Mouse (Mus musculus): ENCODE measurements around the gene Adpgk.

- TF ChIP-seq CTCF (IDR thresholded peaks at IDR 0.05; ENCODE audit: low read depth) (peak; percentile 25; the same call in 1 of the 2 replicates), EP300 (IDR thresholded peaks at IDR 0.05; ENCODE audit: low read depth) (no peak)
Observed at GRCm38 (mm10) chr9:59250272-59250671, 41.1 kb upstream of the Adpgk start.

Measured in heart, postnatal 0 days (tissue).